Mouse (Mus musculus): Measurements from ENCODE around the gene 2810004N23Rik. TPM values are rescaled to one million over a fixed set of nuclear protein-coding genes. Genes with fewer than 3 reads are reported as not detected.

2810004N23Rik gene
- polyA plus RNA-seq, 1 experiment from 2014 or later, result 66.0 TPM

DNA sequence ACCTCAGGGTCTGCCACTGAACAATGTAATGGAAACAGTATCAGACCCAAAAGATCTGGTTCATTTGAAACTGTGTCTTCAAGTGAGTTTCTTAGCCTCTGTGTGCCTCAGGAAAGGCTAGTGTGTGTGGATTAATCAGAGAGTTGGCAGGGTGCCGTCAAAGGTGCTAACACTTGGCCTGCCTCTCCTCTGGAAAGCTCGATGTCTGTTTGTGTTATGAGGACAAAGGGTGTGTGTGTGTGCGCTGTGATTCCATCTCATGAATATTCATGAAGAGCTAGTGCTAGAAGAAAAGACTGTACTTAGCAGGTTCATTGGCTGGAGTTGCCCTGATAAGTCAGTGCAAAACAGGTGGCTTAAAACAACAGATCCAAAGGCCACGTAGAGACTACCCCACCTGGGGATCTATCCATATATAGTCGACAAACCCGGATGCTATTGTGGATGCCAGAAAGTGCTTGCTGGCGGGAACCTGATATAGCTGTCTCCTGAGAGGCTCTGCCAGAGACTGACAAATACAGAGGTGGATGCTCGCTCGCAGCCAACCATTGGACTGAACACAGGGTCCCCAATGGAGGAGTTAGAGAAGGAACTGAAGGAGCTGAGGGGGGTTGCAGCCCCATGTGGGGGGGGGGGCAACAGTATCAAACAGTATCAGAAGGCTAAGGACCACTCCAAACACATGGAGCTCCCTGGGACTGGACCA is 52.1 kb downstream of the 2810004N23Rik start:
- Histone ChIP-seq H3K4me3 (no peak overlapping the region), H3K9me3 (no peaks in the 10 kb centered on the region)

DNA sequence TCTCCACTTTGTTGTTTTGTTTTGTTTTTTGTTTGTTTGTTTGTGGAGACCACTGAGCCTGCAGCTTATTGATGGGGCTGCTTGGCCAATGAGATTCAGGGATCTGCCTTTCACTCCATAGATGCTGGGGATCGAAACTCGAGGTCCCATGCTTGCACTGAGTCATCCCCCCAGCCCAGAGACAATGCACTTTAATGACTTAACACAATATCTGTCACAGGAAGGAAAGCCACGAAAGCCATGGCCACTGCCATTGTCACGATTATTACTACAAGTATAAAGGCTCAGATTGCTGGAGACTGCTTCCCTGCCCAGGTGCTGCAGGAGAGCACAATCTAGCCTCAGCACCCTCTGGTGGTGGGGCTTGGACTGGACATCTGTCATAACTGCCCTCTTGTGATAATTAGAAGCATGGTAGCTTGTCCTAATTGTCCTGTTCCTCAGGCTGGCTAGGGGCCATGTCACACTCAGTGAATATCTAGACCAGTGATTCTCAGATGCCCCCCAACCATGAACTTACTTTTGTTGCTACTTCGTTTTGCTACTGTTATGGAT is 52.8 kb downstream of the 2810004N23Rik start:
- 61% methylated on average over 5 of the region's 5 CpGs for WGBS

More for the DNA sequence above, 52.1 kb downstream of the 2810004N23Rik start:
- Histone ChIP-seq H3K27ac (no peak overlapping the region), H3K27me3 (ENCODE audit: insufficient read depth, poor library complexity, severe bottlenecking) (no peaks in the 10 kb centered on the region), H3K36me3 (no peaks in the 10 kb centered on the region), H3K4me1 (no peaks in the 10 kb centered on the region)
- DNase-seq (ENCODE audit: low spot score), result no peak
- WGBS, result 36% methylated on average over 9 of the region's 9 CpGs

DNA sequence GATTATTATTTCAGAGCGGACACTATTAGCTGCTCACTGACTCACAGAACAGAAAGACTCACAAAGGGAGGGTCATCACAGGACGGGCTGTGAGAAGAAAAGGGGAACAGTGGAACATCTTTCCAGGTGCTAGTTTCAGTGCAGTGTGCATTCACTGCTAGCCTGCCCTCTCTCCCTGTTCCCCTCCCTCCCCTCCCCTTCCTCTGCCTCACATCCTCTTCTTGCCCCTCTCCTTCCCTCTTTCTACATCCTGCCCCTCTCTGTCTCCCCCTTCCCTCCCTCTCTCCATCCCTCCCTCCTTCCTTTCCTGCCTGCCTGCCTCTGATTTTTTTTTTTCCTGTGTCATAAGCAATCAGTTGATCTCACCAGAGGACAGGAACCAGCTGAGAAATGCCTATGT is 53.5 kb downstream of the 2810004N23Rik start:
- Histone ChIP-seq H3K4me3 (no peak overlapping the region), H3K9me3 (no peaks in the 10 kb centered on the region), H3K36me3 (no peaks in the 10 kb centered on the region), H3K27ac (no peak overlapping the region), H3K4me1 (no peaks in the 10 kb centered on the region), H3K27me3 (ENCODE audit: insufficient read depth, poor library complexity, severe bottlenecking) (no peaks in the 10 kb centered on the region)
- 61% methylated on average over 2 of the region's 2 CpGs for WGBS
- DNase-seq (ENCODE audit: low spot score), result no peak

More for the DNA sequence above, 52.8 kb downstream of the 2810004N23Rik start:
- H3K9me3 ChIP-seq, result no peaks in the 10 kb centered on the region
- no peak for DNase-seq (ENCODE audit: low spot score)
- no peak overlapping the region for H3K27ac ChIP-seq
- no peaks in the 10 kb centered on the region for H3K27me3 ChIP-seq (ENCODE audit: insufficient read depth, poor library complexity, severe bottlenecking)
- H3K36me3 ChIP-seq, result no peaks in the 10 kb centered on the region
- H3K4me3 ChIP-seq, result no peak overlapping the region
- no peaks in the 10 kb centered on the region for H3K4me1 ChIP-seq

DNA sequence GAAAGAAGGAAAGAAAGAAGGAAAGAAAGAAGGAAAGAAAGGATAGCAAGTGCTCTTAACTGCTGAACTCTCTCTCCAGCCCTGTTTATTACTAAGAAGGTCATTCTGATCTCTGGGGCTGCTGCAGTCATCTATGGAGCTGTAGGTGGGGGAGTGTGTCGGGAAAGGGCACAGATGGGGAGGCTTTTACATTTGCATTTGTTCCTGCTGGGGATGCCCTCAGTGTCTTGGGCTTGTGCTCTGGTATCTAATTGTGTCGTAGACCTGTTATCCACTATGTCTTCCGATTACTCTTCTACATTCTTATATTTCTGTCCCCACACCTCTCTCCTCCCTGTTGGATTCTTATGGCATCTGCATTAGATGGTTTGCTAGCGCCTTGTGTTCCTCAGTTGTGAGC is 56.9 kb downstream of the 2810004N23Rik start:
- Histone ChIP-seq H3K27me3 (ENCODE audit: insufficient read depth, poor library complexity, severe bottlenecking) (peaks cover 10% of the 10 kb centered on the region; the same call in 1 of the 2 replicates), H3K4me3 (no peak overlapping the region), H3K27ac (no peak overlapping the region), H3K9me3 (no peaks in the 10 kb centered on the region), H3K4me1 (no peaks in the 10 kb centered on the region), H3K36me3 (no peaks in the 10 kb centered on the region)
- no peak for DNase-seq (ENCODE audit: low spot score)
- 86% methylated on average over 4 of the region's 4 CpGs for WGBS

DNA sequence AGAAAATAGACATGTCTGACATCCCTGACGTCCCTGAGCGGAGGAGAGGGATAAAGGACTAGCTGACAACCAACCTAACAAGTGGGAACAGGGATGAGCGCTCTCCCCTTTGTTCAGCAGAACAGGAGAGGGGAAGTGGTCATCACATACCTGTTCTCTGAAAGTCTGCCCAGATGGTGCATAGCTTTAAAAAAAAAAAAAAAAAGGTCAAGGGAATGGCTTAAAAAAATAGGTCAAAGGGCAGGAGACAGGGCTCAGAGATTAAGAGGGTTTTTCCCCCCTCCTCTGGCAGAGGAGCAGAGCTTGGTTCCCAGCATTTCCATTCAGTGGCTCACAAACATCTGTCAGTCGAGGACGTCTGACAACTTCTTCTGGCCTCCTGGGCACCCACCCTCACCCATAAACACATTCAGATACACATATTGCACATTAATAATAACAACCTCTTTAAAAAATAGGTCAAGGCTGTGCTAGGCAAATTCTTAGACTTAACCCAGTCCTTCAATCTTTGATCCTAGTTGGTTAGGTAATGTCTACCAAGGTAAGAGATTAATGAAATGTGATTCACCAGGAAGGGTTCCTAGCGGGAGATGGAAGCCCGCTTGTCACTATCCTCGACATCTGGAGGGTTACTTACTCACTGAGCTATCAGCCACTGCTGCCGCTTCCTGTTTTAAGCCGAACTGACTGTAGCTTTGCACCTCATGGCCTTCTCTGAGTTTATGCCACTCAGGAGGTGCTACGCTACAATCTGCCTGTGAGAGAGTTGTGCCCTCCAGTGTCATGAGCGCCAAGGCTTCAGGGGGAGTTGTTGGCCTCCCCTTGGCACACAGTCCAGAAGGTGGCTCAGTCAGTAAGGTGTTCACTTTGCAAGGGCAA is 58.9 kb downstream of the 2810004N23Rik start:
- no peak for DNase-seq (ENCODE audit: low spot score)
- Histone ChIP-seq H3K9me3 (no peaks in the 10 kb centered on the region), H3K36me3 (no peaks in the 10 kb centered on the region), H3K4me3 (no peak overlapping the region), H3K4me1 (no peaks in the 10 kb centered on the region), H3K27ac (no peak overlapping the region), H3K27me3 (ENCODE audit: insufficient read depth, poor library complexity, severe bottlenecking) (peaks cover 14% of the 10 kb centered on the region; the same call in 1 of the 2 replicates)
- WGBS, result 58% methylated on average over 12 of the region's 12 CpGs

DNA sequence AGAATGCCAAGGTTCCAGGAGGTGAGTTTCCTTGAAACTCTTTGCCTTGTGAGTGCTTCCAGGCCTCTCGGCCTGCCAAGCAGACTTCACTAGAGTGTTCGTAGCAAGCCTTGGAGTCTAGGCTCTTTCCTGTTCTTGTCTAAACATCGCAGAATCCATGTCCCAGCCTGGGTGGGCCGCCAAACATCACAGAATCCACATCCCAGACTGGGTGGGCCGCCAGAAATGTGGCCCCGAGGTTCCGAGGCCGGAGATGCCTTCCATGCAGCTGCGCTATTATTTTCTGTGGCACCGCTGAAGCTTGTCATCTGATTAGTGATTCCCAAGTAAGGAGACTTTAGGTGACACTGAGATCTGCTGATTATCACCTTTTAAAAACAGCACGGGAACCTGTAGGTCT is 62.4 kb downstream of the 2810004N23Rik start:
- H3K9me3 ChIP-seq, result no peaks in the 10 kb centered on the region
- no peak overlapping the region for H3K27ac ChIP-seq
- no peak overlapping the region for H3K4me3 ChIP-seq
- H3K27me3 ChIP-seq (ENCODE audit: insufficient read depth, poor library complexity, severe bottlenecking), result peaks cover 49% of the 10 kb centered on the region
- DNase-seq (ENCODE audit: low spot score), result no peak
- H3K36me3 ChIP-seq, result no peaks in the 10 kb centered on the region
- H3K4me1 ChIP-seq, result no peaks in the 10 kb centered on the region
- 20% methylated on average over 11 of the region's 11 CpGs for WGBS

DNA sequence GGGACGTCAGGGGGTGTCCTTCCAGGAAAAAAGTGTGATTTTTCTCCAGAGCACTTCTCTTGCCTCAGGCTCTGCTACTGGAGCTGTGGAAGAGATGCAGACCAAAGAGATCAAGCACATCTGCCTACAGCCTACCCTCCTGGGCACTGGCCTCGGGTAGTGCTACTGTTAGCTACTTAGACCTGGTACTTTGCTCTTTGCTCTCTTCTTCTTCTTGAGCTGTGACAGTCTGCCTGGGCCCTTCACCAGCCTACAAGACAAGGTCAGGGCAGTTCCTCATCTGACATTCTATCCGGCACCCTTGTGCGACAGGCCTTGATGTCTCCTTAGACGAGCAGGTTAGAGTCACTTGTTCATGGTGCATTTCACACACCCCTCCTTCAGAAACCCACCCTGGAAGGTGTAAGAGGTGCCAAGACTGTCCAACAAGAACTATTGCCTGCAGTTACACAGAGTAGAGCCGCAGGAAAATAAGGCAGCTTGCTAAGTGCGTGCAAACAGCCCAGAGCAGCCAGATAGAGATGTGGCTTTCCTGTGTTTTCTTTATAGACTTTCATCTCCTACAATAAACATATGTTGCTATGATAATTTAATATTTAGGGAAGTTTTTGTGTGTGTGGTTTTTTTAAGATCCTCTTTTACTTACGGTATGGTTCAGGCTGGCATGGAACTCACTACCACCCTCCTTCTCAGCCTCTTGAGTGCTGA is 67.0 kb downstream of the 2810004N23Rik start:
- Histone ChIP-seq H3K27me3 (ENCODE audit: insufficient read depth, poor library complexity, severe bottlenecking) (peaks cover 81% of the 10 kb centered on the region), H3K4me3 (no peak overlapping the region), H3K9me3 (no peaks in the 10 kb centered on the region), H3K36me3 (no peaks in the 10 kb centered on the region), H3K4me1 (peaks cover 32% of the 10 kb centered on the region), H3K27ac (no peak overlapping the region)
- 73% methylated on average over 8 of the region's 8 CpGs for WGBS
- no peak for DNase-seq (ENCODE audit: low spot score)

DNA sequence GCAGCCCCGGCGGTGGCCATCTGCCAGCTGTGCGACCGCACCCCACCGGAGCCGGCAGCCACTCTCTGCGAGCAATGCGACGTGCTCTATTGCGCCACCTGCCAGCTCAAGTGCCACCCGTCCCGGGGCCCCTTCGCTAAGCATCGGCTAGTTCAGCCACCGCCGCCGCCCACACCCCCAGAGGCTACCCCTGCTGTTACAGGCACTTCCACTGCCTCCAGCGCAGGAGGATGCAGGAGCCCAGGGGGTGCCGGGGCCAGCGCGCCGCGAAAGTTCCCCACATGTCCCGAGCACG is 68.5 kb downstream of the 2810004N23Rik start:
- H3K36me3 ChIP-seq, result no peaks in the 10 kb centered on the region
- no peaks in the 10 kb centered on the region for H3K9me3 ChIP-seq
- DNase-seq (ENCODE audit: low spot score), result peak; percentile 84
- H3K27me3 ChIP-seq (ENCODE audit: insufficient read depth, poor library complexity, severe bottlenecking), result peaks cover 84% of the 10 kb centered on the region
- H3K27ac ChIP-seq, result peak overlapping the region; percentile 8; the same call in 1 of the 2 replicates
- peak overlapping the region; percentile 72 for H3K4me3 ChIP-seq
- peaks cover 32% of the 10 kb centered on the region for H3K4me1 ChIP-seq
- WGBS, result under 1% methylated on average over 25 of the region's 25 CpGs

DNA sequence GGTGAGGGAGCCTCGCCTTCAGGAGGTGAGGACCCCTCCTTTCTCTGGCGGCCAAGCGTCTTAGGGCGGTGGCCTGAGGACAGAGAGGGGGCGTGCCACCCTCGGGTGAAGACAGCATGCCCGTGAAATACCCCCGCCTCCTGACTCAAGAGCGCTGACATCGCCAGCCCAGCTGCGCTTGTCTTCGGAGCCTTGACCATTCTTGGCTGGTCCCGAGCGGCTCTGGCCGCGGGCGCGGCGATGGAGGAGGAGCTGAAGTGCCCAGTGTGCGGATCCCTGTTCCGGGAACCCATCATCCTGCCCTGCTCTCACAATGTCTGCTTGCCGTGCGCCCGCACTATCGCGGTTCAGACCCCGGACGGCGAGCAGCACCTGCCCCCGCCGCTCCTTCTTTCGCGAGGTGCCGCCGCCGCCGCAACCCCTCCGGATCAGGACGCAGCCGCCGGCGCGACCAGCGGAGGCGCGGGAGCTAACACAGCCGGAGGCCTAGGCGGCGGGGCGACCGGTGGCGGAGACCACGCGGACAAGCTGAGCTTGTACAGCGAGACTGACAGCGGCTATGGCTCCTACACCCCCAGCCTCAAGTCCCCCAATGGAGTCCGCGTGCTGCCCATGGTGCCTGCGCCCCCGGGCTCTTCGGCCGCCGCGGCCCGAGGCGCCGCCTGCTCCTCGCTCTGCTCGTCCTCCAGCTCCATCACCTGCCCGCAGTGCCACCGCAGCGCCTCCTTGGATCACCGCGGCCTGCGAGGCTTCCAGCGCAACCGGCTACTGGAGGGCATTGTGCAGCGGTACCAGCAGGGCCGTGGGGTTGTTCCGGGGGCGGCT is 69.0 kb downstream of the 2810004N23Rik start:
- Histone ChIP-seq H3K27me3 (ENCODE audit: insufficient read depth, poor library complexity, severe bottlenecking) (peaks cover 83% of the 10 kb centered on the region), H3K36me3 (no peaks in the 10 kb centered on the region)
- DNase-seq (ENCODE audit: low spot score), result no peak

DNA sequence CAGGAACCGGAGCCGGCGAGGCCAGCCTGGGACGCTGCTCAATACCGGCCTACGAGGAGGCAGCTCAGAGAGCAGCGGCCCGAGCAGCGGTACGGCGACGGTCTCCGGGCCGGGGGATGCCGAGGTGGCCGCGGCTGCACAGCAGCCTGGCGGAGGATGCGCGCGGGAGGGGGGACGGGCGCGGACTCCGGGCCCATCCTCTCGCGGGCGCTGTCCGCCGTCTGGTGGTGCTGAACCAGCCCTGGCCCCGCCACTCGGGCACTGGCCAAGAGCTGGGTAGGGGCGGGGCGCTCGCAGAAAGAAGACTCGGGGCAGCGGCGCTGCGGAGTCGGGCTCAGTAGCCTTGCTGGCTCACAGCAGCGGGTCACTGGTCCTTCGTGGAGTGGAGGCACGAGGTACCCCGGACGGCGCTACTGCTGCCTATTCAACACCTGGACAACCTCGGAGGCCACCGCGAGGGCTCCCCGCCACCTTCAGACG is 69.7 kb downstream of the 2810004N23Rik start:
- Histone ChIP-seq H3K27me3 (ENCODE audit: insufficient read depth, poor library complexity, severe bottlenecking) (peaks cover 76% of the 10 kb centered on the region), H3K9me3 (no peaks in the 10 kb centered on the region), H3K4me1 (peaks cover 36% of the 10 kb centered on the region), H3K4me3 (peak overlapping the region; percentile 72), H3K27ac (peak overlapping the region; percentile 60), H3K36me3 (no peaks in the 10 kb centered on the region)
- peak; percentile 90 for DNase-seq (ENCODE audit: low spot score)
- under 1% methylated on average over 51 of the region's 51 CpGs for WGBS

More for the DNA sequence above, 69.0 kb downstream of the 2810004N23Rik start:
- under 1% methylated on average over 80 of the region's 81 CpGs for WGBS
- H3K27ac ChIP-seq, result no peak overlapping the region
- peaks cover 32% of the 10 kb centered on the region for H3K4me1 ChIP-seq
- H3K4me3 ChIP-seq, result peak overlapping the region; percentile 72
- no peaks in the 10 kb centered on the region for H3K9me3 ChIP-seq

DNA sequence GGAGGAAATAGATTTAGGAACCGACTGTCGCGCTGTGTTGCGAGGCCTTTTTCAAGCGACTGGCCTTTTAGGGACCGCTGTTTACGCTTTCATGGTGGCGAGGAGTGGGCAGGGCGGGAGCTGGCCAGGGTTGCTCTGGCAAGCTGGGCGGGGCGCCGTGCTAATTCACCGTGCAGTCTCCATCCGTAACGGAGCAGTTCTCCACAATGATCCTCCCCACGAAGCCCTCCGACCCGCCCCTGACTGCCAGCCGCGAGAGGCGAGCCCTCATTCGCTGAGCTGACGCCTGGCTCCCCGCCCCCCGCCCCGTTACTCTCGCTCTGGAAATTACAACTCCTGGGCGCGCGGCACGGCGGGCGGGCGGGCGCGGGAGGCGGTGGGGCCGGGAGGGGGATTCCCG is 70.2 kb downstream of the 2810004N23Rik start, which contains the start of gene Trim67:
Trim67 (plus strand) TSS at position 385 of the 400 bp plus-strand sequence.
- DNase-seq (ENCODE audit: low spot score), result peak; percentile 92
- peak within 1 kb of the TSS; percentile 60 for H3K27ac ChIP-seq

DNA sequence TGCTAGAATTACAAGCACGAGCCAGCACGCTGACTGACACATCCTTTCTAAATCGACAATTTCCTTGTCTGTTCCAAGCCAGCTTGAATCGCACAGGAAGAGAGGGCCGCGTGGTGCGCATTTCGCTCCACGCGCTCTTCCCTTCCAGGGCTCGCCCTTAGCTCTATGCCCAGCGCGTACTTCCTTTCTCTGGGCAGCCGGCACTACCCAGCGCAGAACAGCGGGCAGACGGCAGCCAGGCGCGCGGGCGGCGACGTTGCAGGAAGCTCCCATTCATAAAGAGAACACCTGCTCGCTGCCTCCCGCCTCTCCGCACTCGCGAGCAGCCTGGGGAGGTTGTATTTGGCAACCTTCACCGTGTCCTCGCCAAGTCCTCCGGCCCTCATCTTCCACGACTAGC is 70.7 kb downstream of the 2810004N23Rik start:
- 1% methylated on average over 32 of the region's 32 CpGs for WGBS
- Histone ChIP-seq H3K27me3 (ENCODE audit: insufficient read depth, poor library complexity, severe bottlenecking) (peaks cover 66% of the 10 kb centered on the region), H3K36me3 (no peaks in the 10 kb centered on the region), H3K4me1 (peaks cover 36% of the 10 kb centered on the region), H3K4me3 (peak overlapping the region; percentile 72), H3K27ac (peak overlapping the region; percentile 56), H3K9me3 (no peaks in the 10 kb centered on the region)
- no peak for DNase-seq (ENCODE audit: low spot score)

More for the DNA sequence above, 70.2 kb downstream of the 2810004N23Rik start, which contains the start of gene Trim67:
- H3K36me3 ChIP-seq, result no peaks in the 10 kb centered on the region
- peaks cover 71% of the 10 kb centered on the region for H3K27me3 ChIP-seq (ENCODE audit: insufficient read depth, poor library complexity, severe bottlenecking)
- peak within 1 kb of the TSS; percentile 72 for H3K4me3 ChIP-seq
- 1% methylated on average over 39 of the region's 39 CpGs for WGBS
- peaks cover 36% of the 10 kb centered on the region for H3K4me1 ChIP-seq
- no peaks in the 10 kb centered on the region for H3K9me3 ChIP-seq

Measured in heart, embryonic 10.5 days (tissue).